Mouse (Mus musculus) spleen, postnatal 36 days (tissue): ENCODE data around the gene Eef2k.
"Not testable (repeated sequence)": the region's sequence is repeated elsewhere in the genome, so short reads cannot be mapped to it uniquely, and the experiment has no call there.

Experiments used
- DNase-seq, 2 experiments: peaks; one replicate each; pipeline ENCODE4 v3.0.0; 2022; ENCODE audit warnings: low spot score in 2 of 2, mixed read lengths in 1 of 2

Eef2k gene

GRCm38 (mm10) chr7:120880770-120881169, 38.1 kb downstream of the Eef2k start:
- peak in 1 of 2 experiments; percentile 41 for DNase-seq

- no peak for DNase-seq
Measured at GRCm38 (mm10) chr7:120881451-120881850, 38.8 kb downstream of the Eef2k start.

GRCm38 (mm10) chr7:120882674-120883073, 40.0 kb downstream of the Eef2k start:
- DNase-seq = no peak

GRCm38 (mm10) chr7:120883523-120884290, 41.1 kb downstream of the Eef2k start:
- no peak for DNase-seq

- DNase-seq = no peak
Measured at GRCm38 (mm10) chr7:120884746-120885145, 42.1 kb downstream of the Eef2k start.

DNA sequence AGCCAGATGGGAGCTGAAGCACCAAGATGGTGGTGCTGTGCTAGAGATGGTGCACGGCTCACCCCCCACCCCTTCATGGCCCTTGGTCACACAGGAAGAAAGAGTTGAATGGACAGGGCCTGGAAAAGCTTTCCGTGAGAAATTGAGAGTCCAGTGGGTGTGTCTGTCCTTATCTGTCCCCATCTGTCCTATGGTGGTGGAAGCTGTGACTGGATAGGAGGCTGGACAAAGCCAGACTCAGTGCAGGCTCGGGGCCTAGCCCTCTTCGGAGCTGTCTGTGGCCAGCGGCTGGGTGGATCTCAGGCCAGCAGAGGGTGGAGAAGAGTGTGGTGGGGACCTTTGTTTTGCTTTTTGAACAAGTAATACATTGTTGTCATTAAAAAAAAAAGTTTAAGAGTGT, 50.5 kb downstream of the Eef2k start:
- DNase-seq = no peak

DNA sequence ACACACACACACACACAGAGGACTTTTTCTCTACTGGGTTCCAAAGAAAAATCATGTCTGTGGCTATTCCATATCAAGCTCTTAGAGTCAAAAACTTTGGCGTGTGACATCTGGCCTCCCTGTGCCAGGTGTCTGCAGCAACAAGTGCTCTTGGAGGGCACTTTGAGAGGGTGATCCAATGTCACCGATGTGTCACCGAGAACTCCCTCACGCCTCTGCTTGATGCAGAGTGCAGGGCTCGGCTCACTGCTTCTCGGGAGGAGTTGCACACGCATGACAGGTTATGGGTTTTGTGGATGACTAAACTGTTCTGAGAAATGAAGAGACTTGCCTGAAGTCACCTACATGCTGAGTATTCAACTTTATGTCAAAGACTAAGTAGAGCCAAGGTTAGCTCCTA, 54.4 kb downstream of the Eef2k start:
- DNase-seq = no peak

GRCm38 (mm10) chr7:120897711-120898335, 55.2 kb downstream of the Eef2k start:
- DNase-seq = no peak

- DNase-seq = no peak
Measured at GRCm38 (mm10) chr7:120900191-120900590, 57.6 kb downstream of the Eef2k start.

DNA sequence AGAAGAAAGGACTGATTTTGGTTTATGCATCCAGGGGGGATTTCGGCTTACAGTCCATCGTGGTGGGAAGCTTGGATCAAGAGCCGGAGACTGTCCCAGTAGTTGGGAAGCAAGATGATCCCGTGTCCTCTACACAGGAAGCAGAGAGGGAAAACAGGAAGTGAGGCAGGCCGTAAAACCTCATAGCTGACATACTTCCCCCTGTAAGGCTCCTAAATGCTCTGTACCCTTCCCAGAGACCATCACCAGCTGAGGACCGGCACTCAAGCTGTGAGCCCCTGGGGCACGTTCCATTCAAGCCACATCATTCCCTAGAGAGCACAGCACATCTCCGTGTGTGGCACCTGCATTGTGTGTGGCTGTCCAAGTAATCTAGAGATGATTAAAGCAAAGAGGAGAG, 59.1 kb downstream of the Eef2k start:
- DNase-seq = no peak

- no peak for DNase-seq
Measured at GRCm38 (mm10) chr7:120902931-120903330, 60.3 kb downstream of the Eef2k start.

- not testable (repeated sequence) for DNase-seq
Measured at GRCm38 (mm10) chr7:120910172-120910571, 67.5 kb downstream of the Eef2k start.

- not testable (repeated sequence) for DNase-seq
Measured at GRCm38 (mm10) chr7:120911268-120911667, 68.6 kb downstream of the Eef2k start.

DNA sequence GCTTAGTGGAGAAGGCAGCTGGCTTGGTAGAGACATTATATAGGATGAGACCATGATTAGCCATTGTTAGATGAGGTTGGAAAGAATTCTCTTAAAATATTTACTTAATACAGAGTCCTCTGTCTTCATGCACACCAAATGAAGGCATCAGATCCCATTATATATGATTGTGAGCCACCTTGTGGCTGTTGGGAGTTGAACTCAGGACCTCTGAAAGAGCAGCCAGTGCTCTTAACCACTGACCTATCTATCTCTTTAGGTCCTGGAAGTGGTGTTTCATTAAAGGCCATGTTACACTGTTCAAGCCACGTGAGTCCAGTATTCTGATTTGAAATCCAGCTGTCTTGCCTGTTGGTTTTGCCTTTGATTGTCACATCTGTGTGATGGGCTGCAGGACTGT, 70.7 kb downstream of the Eef2k start:
- DNase-seq = peak; percentile 15 to 47

DNA sequence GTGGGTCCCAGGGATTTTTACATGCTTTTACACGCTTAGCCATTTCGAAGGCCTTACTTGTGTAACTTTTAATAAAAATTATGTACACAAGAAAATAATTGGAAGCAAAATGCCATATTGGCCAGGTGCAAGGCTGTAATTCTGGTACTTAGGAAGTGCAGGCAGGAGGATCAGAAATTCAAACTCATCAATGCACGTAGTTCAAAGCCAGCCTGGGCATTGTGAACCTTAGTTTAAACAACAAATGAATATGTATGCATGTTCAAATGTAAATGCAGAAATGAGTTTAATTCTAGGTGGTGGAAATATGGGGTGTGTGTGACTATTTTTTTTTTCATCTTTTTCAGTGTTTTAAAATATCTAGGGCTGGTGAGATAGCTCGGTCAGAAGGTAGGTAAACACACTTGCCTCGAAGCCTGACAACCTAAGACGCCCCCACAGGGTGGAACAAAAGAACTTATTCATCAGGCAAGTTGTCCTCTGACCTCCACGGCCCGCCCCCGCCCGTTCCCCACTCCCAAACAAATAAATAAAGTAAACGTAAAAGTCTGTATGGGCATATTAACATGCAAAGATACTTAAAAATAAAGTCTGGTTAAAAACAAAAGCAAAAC, 73.7 kb downstream of the Eef2k start:
- no peak for DNase-seq

- DNase-seq = no peak
Measured at GRCm38 (mm10) chr7:120917279-120917591, 74.6 kb downstream of the Eef2k start.

- peak; percentile 99 for DNase-seq
Measured at GRCm38 (mm10) chr7:120917592-120918461, 75.2 kb downstream of the Eef2k start, which contains the start of gene Polr3e. Gene Polr3e, plus strand, starts transcription at chr7:120917744.

GRCm38 (mm10) chr7:120918526-120918962, 75.9 kb downstream of the Eef2k start:
- peak; percentile 76 to 85 for DNase-seq

DNA sequence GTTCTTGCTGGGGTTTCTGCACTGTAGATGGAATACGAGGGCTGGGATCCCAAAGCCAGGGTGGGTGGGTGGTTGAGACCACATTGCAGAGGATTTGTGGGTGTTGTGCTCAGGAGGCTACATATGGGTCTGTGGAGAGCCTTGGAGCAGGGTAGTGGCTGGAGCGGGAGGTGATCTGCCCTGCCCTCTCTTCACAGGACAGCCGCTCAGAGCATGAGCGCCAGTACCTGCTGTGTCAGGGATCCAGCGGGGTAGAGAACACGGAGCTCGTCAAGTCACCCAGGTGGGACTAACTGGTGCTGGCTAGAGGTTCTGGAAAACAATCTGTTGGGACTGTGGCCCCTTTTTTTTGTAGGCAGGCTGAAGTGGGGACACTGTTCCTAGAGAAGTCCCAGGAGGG, 90.5 kb downstream of the Eef2k start:
- no peak for DNase-seq

GRCm38 (mm10) chr7:120933680-120934195, 91.1 kb downstream of the Eef2k start:
- DNase-seq = no peak

GRCm38 (mm10) chr7:120934716-120935115, 92.1 kb downstream of the Eef2k start:
- DNase-seq = peak; percentile 36 to 38

- DNase-seq = no peak
Measured at GRCm38 (mm10) chr7:120936522-120936921, 93.9 kb downstream of the Eef2k start.
